Mouse (Mus musculus) hindbrain, postnatal 0 days (tissue): ENCODE measurements at regions not wholly inside any gene's neighbourhood (a gene's known extent, or its start where the extent isn't known, plus 50 kb on each side); places are given as distances from the start of the nearest gene placed in this dataset.

Experiments used
- ATAC-seq: fragments of 200-750 bp; cut with Nextera tagmentation; 2 replicates; pipeline ENCODE4 v1.8.0; 2017; ENCODE audit warnings: mild to moderate bottlenecking, moderate TSS enrichment, moderate library complexity
- DNase-seq: peaks from one replicate; pipeline ENCODE4 v3.0.0-alpha.2; 2015; ENCODE audit warnings: low spot score
- H3K27ac ChIP-seq: fragments of 300-500 bp; sonication (generic); 2 replicates; pipeline ENCODE4 v1.5.1; 2014; ENCODE audit warnings: mild to moderate bottlenecking
- H3K27me3 ChIP-seq: fragments of 300-500 bp; sonication (generic); 2 replicates; pipeline ENCODE4 v1.6.1; 2014; ENCODE audit warnings: low read length, mixed read lengths; ENCODE audit not compliant: insufficient read depth
- H3K36me3 ChIP-seq: fragments of 300-500 bp; sonication (generic); 2 replicates; pipeline ENCODE4 v1.6.1; 2014; ENCODE audit warnings: low read length, mixed read lengths; ENCODE audit not compliant: insufficient read depth
- H3K4me1 ChIP-seq: fragments of 300-500 bp; sonication (generic); 2 replicates; pipeline ENCODE4 v1.6.1; 2014; ENCODE audit warnings: antibody characterized with exemption, low read length, mixed read lengths; ENCODE audit not compliant: insufficient read depth
- H3K4me2 ChIP-seq: fragments of 300-500 bp; sonication (generic); 2 replicates; pipeline ENCODE4 v1.6.1; 2014; ENCODE audit warnings: low read depth, mild to moderate bottlenecking, low read length, moderate library complexity, mixed read lengths
- H3K4me3 ChIP-seq: fragments of 300-500 bp; sonication (generic); 2 replicates; pipeline ENCODE4 v1.5.1; 2014; ENCODE audit warnings: low read length
- H3K9ac ChIP-seq: fragments of 300-500 bp; sonication (generic); replicated peaks from 2 replicates; pipeline ENCODE4 v1.6.1; 2014; ENCODE audit warnings: mild to moderate bottlenecking, low read length, moderate library complexity, mixed read lengths
- H3K9me3 ChIP-seq: fragments of 300-500 bp; sonication (generic); 2 replicates; pipeline ENCODE4 v1.6.1; 2016; ENCODE audit warnings: low read length, mixed read lengths
- CTCF ChIP-seq: IDR thresholded peaks from 2 replicates; pipeline ENCODE4 v1.5.1; 2016; ENCODE audit warnings: antibody characterized with exemption, control low read depth, low read depth
- WGBS: fragments of 180-500 bp; shearing (Covaris S2); extraction: QIAGEN DNeasy Blood & Tissue Kit; methylation state at CpG from one replicate; pipeline ENCODE4 v1.1.7; 2014; 5-methylcytosine and 5-hydroxymethylcytosine counted together

GRCm38 (mm10) chr10:92162473-92163011 is 559.7 kb downstream of the Nedd1 start:
- Histone ChIP-seq H3K9me3 (no peaks in the 10 kb centered on the region), H3K27me3 (no peaks in the 10 kb centered on the region), H3K4me2 (peak overlapping the region; percentile 72), H3K9ac (peak overlapping the region; percentile 88), H3K4me1 (no peaks in the 10 kb centered on the region), H3K27ac (peak overlapping the region; percentile 89), H3K4me3 (peak overlapping the region; percentile 67), H3K36me3 (no peaks in the 10 kb centered on the region)
- ATAC-seq = peak; percentile 52
- WGBS = 1% methylated on average over 29 of the region's 29 CpGs
- peak; percentile 5; the same call in 1 of the 2 replicates for TF ChIP-seq CTCF
- peak; percentile 68 for DNase-seq

- Histone ChIP-seq H3K4me1 (no peaks in the 10 kb centered on the region), H3K9ac (peak overlapping the region; percentile 47), H3K27ac (peak overlapping the region; percentile 45), H3K4me3 (peak overlapping the region; percentile 32), H3K36me3 (no peaks in the 10 kb centered on the region), H3K9me3 (no peaks in the 10 kb centered on the region), H3K4me2 (peak overlapping the region; percentile 50), H3K27me3 (no peaks in the 10 kb centered on the region)
- WGBS = 8% methylated on average over 9 of the region's 9 CpGs
- DNase-seq = peak; percentile 57
- TF ChIP-seq CTCF = no peak
- no peak for ATAC-seq
Observed at GRCm38 (mm10) chr10:92161501-92161900, 560.7 kb downstream of the Nedd1 start.

GRCm38 (mm10) chr10:92146263-92146662 is 576.0 kb downstream of the Nedd1 start:
- Histone ChIP-seq H3K27ac (no peak overlapping the region), H3K9me3 (no peaks in the 10 kb centered on the region), H3K36me3 (no peaks in the 10 kb centered on the region), H3K4me1 (no peaks in the 10 kb centered on the region), H3K27me3 (no peaks in the 10 kb centered on the region), H3K4me2 (no peak overlapping the region), H3K4me3 (no peak overlapping the region), H3K9ac (no peak overlapping the region)
- ATAC-seq = no peak
- 82% methylated on average over 3 of the region's 3 CpGs for WGBS
- no peak for TF ChIP-seq CTCF
- DNase-seq = no peak

- TF ChIP-seq CTCF = no peak
- Histone ChIP-seq H3K9ac (no peak overlapping the region), H3K4me3 (no peak overlapping the region), H3K27ac (no peak overlapping the region), H3K36me3 (peaks cover 4% of the 10 kb centered on the region; the same call in 1 of the 2 replicates), H3K9me3 (no peaks in the 10 kb centered on the region), H3K27me3 (no peaks in the 10 kb centered on the region), H3K4me2 (no peak overlapping the region), H3K4me1 (no peaks in the 10 kb centered on the region)
- ATAC-seq (no peak), DNase-seq (no peak)
- 77% methylated on average over 5 of the region's 5 CpGs for WGBS
Observed at GRCm38 (mm10) chr10:92135521-92135920, 586.7 kb downstream of the Nedd1 start.

GRCm38 (mm10) chr10:92112790-92113189 is 609.4 kb downstream of the Nedd1 start:
- no peak for ATAC-seq
- H3K4me2 ChIP-seq = no peak overlapping the region
- H3K9ac ChIP-seq = no peak overlapping the region
- H3K36me3 ChIP-seq = no peaks in the 10 kb centered on the region
- no peaks in the 10 kb centered on the region for H3K4me1 ChIP-seq
- H3K4me3 ChIP-seq = no peak overlapping the region
- no peak for DNase-seq
- WGBS = 21% methylated on average over 2 of the region's 2 CpGs
- H3K9me3 ChIP-seq = no peaks in the 10 kb centered on the region
- no peak overlapping the region for H3K27ac ChIP-seq
- H3K27me3 ChIP-seq = no peaks in the 10 kb centered on the region
- TF ChIP-seq CTCF = no peak

GRCm38 (mm10) chr10:92106331-92106730 is 615.9 kb downstream of the Nedd1 start:
- H3K4me1 ChIP-seq = no peaks in the 10 kb centered on the region
- no peak overlapping the region for H3K4me3 ChIP-seq
- no peak for TF ChIP-seq CTCF
- no peaks in the 10 kb centered on the region for H3K27me3 ChIP-seq
- H3K9ac ChIP-seq = no peak overlapping the region
- H3K27ac ChIP-seq = no peak overlapping the region
- no peak for ATAC-seq
- 70% methylated on average over 6 of the region's 6 CpGs for WGBS
- no peaks in the 10 kb centered on the region for H3K36me3 ChIP-seq
- DNase-seq = no peak
- no peaks in the 10 kb centered on the region for H3K9me3 ChIP-seq
- no peak overlapping the region for H3K4me2 ChIP-seq

- no peak overlapping the region for H3K4me3 ChIP-seq
- DNase-seq (no peak), ATAC-seq (no peak)
- H3K27me3 ChIP-seq = no peaks in the 10 kb centered on the region
- H3K4me2 ChIP-seq = no peak overlapping the region
- H3K36me3 ChIP-seq = no peaks in the 10 kb centered on the region
- no peak overlapping the region for H3K27ac ChIP-seq
- no peak overlapping the region for H3K9ac ChIP-seq
- no peaks in the 10 kb centered on the region for H3K4me1 ChIP-seq
- no peak for TF ChIP-seq CTCF
- WGBS = 53% methylated on average over 9 of the region's 9 CpGs
- no peaks in the 10 kb centered on the region for H3K9me3 ChIP-seq
Observed at GRCm38 (mm10) chr10:92103887-92104286, 618.3 kb downstream of the Nedd1 start.
